Mouse (Mus musculus) midbrain, embryonic 12.5 days (tissue): ENCODE data around the gene 2410015M20Rik. TPM values are rescaled to one million over a fixed set of nuclear protein-coding genes. Genes with fewer than 3 reads are reported as not detected.

ENCODE experiments used
- ATAC-seq: fragments of 200-750 bp; cut with Nextera tagmentation; 2 replicates; pipeline ENCODE4 v1.8.0; 2017; ENCODE audit warnings: low read depth, moderate TSS enrichment, moderate library complexity; ENCODE audit not compliant: low FRiP score
- H3K27ac ChIP-seq: fragments of 300-500 bp; sonication (generic); replicated peaks from 2 replicates; pipeline ENCODE4 v1.5.1; 2016; ENCODE audit warnings: mild to moderate bottlenecking
- H3K27me3 ChIP-seq: fragments of 300-500 bp; sonication (generic); 2 replicates; pipeline ENCODE4 v1.6.1; 2016; ENCODE audit warnings: mild to moderate bottlenecking
- H3K36me3 ChIP-seq: fragments of 300-500 bp; sonication (generic); 2 replicates; pipeline ENCODE4 v1.6.1; 2016
- H3K4me1 ChIP-seq: fragments of 300-500 bp; sonication (generic); 2 replicates; pipeline ENCODE4 v1.6.1; 2016
- H3K4me2 ChIP-seq: fragments of 300-500 bp; sonication (generic); replicated peaks from 2 replicates; pipeline ENCODE4 v1.6.1; 2016; ENCODE audit warnings: mild to moderate bottlenecking, moderate library complexity
- H3K4me3 ChIP-seq: fragments of 300-500 bp; sonication (generic); 2 replicates; pipeline ENCODE4 v1.5.1; 2016; ENCODE audit warnings: mild to moderate bottlenecking
- H3K9ac ChIP-seq: fragments of 300-500 bp; sonication (generic); replicated peaks from 2 replicates; pipeline ENCODE4 v1.6.1; 2016; ENCODE audit warnings: mild to moderate bottlenecking, moderate library complexity
- H3K9me3 ChIP-seq: fragments of 300-500 bp; sonication (generic); 2 replicates; pipeline ENCODE4 v1.6.1; 2016; ENCODE audit warnings: mild to moderate bottlenecking
- WGBS: fragments of 180-500 bp; shearing (Covaris S2); methylation state at CpG from one replicate; pipeline ENCODE4 v1.1.7; 2016; 5-methylcytosine and 5-hydroxymethylcytosine counted together
- polyA plus RNA-seq: library from polyadenylated mRNA; unstranded; fragments of >200 nt; fragmentation: Nextera tagmentation; extraction: Ambion mirVana; gene quantifications from 2 replicates; pipeline ENCODE4 v1.2.1, GENCODE M21; 2016

Gene 2410015M20Rik
- polyA plus RNA-seq, 1 experiment from 2014 or later, result 178 TPM

GRCm38 (mm10) chr17:56561866-56562265 is 47.7 kb downstream of the 2410015M20Rik start:
- Histone ChIP-seq H3K27me3 (no peaks in the 10 kb centered on the region), H3K27ac (no peak overlapping the region), H3K9ac (no peak overlapping the region), H3K4me1 (no peaks in the 10 kb centered on the region), H3K9me3 (no peaks in the 10 kb centered on the region), H3K36me3 (peaks cover 60% of the 10 kb centered on the region), H3K4me2 (no peak overlapping the region), H3K4me3 (no peak overlapping the region)
- 97% methylated on average over 2 of the region's 2 CpGs for WGBS
- ATAC-seq, result no peak

GRCm38 (mm10) chr17:56560131-56560530 is 49.4 kb downstream of the 2410015M20Rik start:
- no peak overlapping the region for H3K4me3 ChIP-seq
- peaks cover 42% of the 10 kb centered on the region for H3K36me3 ChIP-seq
- H3K4me2 ChIP-seq, result no peak overlapping the region
- no peaks in the 10 kb centered on the region for H3K9me3 ChIP-seq
- 82% methylated on average over 1 of the region's 1 CpGs for WGBS
- H3K27me3 ChIP-seq, result no peaks in the 10 kb centered on the region
- no peak overlapping the region for H3K9ac ChIP-seq
- H3K27ac ChIP-seq, result no peak overlapping the region
- ATAC-seq, result no peak
- no peaks in the 10 kb centered on the region for H3K4me1 ChIP-seq

- no peak for ATAC-seq
- no peak overlapping the region for H3K9ac ChIP-seq
These were observed 50.2 kb downstream of the 2410015M20Rik start for GRCm38 (mm10) chr17:56559386-56559785.

GRCm38 (mm10) chr17:56558448-56558847 is 51.1 kb downstream of the 2410015M20Rik start:
- peak; percentile 67 for ATAC-seq
- 21% methylated on average over 3 of the region's 3 CpGs for WGBS
- H3K4me1 ChIP-seq, result no peaks in the 10 kb centered on the region

More at GRCm38 (mm10) chr17:56559386-56559785, 50.2 kb downstream of the 2410015M20Rik start:
- H3K4me3 ChIP-seq, result no peak overlapping the region
- no peak overlapping the region; the same call in 1 of the 2 replicates for H3K27ac ChIP-seq
- H3K4me1 ChIP-seq, result no peaks in the 10 kb centered on the region
- H3K9me3 ChIP-seq, result no peaks in the 10 kb centered on the region
- no peaks in the 10 kb centered on the region for H3K27me3 ChIP-seq
- H3K4me2 ChIP-seq, result no peak overlapping the region
- WGBS, result 84% methylated on average over 3 of the region's 3 CpGs
- H3K36me3 ChIP-seq, result peaks cover 35% of the 10 kb centered on the region

More at GRCm38 (mm10) chr17:56558448-56558847, 51.1 kb downstream of the 2410015M20Rik start:
- no peak overlapping the region for H3K27ac ChIP-seq
- H3K4me3 ChIP-seq, result no peak overlapping the region
- H3K27me3 ChIP-seq, result no peaks in the 10 kb centered on the region
- no peak overlapping the region for H3K4me2 ChIP-seq
- peaks cover 26% of the 10 kb centered on the region for H3K36me3 ChIP-seq
- H3K9ac ChIP-seq, result no peak overlapping the region
- no peaks in the 10 kb centered on the region for H3K9me3 ChIP-seq

Other genes starting within 250 kb of the 2410015M20Rik start
- gene Ptprs, start 133.3 kb downstream of the 2410015M20Rik start, polyA plus RNA-seq, result 290 and 332 TPM in 2 replicates
- not detected in 2 replicates for gene Znrf4, start 97.3 kb downstream of the 2410015M20Rik start, polyA plus RNA-seq
- 1.6 and 1.9 TPM in 2 replicates for gene Gm20219, start 55.4 kb downstream of the 2410015M20Rik start, polyA plus RNA-seq
- 94.7 and 107 TPM in 2 replicates for gene Safb2, start 25.2 kb downstream of the 2410015M20Rik start, polyA plus RNA-seq
- 168 and 177 TPM in 2 replicates for gene Safb, start 24.9 kb downstream of the 2410015M20Rik start, polyA plus RNA-seq
- 1,173 and 1,210 TPM in 2 replicates for gene Rpl36, start 3.6 kb upstream of the 2410015M20Rik start, polyA plus RNA-seq
- gene Lonp1, start 17.1 kb upstream of the 2410015M20Rik start, polyA plus RNA-seq, result 52.1 TPM in 2 replicates
- 0.80 and 1.1 TPM in 2 replicates for gene Catsperd, start 18.4 kb upstream of the 2410015M20Rik start, polyA plus RNA-seq
- gene Ranbp3, start 63.5 kb upstream of the 2410015M20Rik start, polyA plus RNA-seq, result 109 and 115 TPM in 2 replicates
- 325 and 338 TPM in 2 replicates for gene Ndufa11, start 108.0 kb upstream of the 2410015M20Rik start, polyA plus RNA-seq
- gene Vmac, start 108.3 kb upstream of the 2410015M20Rik start, polyA plus RNA-seq, result 15.4 and 18.2 TPM in 2 replicates
- 6.7 and 8.8 TPM in 2 replicates for gene Nrtn, start 147.8 kb upstream of the 2410015M20Rik start, polyA plus RNA-seq
- gene Dus3l, start 155.0 kb upstream of the 2410015M20Rik start, polyA plus RNA-seq, result 48.7 and 53.9 TPM in 2 replicates
- gene Prr22, start 160.5 kb upstream of the 2410015M20Rik start, polyA plus RNA-seq, result 2.0 TPM in 2 replicates
- gene Rfx2, start 221.2 kb upstream of the 2410015M20Rik start, polyA plus RNA-seq, result 6.3 and 8.2 TPM in 2 replicates